Mouse (Mus musculus): ENCODE results near the gene Cdt1. TPM values are rescaled to one million over a fixed set of nuclear protein-coding genes. Genes with fewer than 3 reads are reported as not detected.

Cdt1 gene
- total and polyA plus RNA-seq, 3 experiments: 46.0 to 67.3 (median 50.0) TPM

GRCm38 (mm10) chr8:122527937-122528336 is 39.9 kb upstream of the Cdt1 start:
- in situ Hi-C loops (cut with MboI; ENCODE audit: low pct_ligation_motif_present, low pct_unique_long_range_greater_than_20kb, low sequenced_read_pairs): no loop called here
- peaks cover 9 to 61% of the 10 kb centered on the region in 2 experiments for H3K4me1 ChIP-seq (ENCODE audit: control insufficient read depth in 1 of 2, insufficient read depth in 2 of 2)
- DNase-seq (ENCODE audit: extremely low read depth): no peak
- H3K4me2 ChIP-seq (ENCODE audit: insufficient read depth, low read depth, poor library complexity, severe bottlenecking): no peak overlapping the region
- dilution Hi-C loops (cut with MboI; ENCODE audit: extremely low pct_ligation_motif_present, extremely low pct_unique_long_range_greater_than_20kb, low sequenced_read_pairs): no loop called here
- no peak overlapping the region for H3K27ac ChIP-seq (ENCODE audit: insufficient read depth, low read depth)
- H3K9me3 ChIP-seq (replicated peaks; ENCODE audit: low read length): peaks cover 5% of the 10 kb centered on the region
- no peak overlapping the region for H3K9ac ChIP-seq (ENCODE audit: insufficient read depth, low read depth)
- TF ChIP-seq E2F4 (IDR thresholded peaks at IDR 0.05; ENCODE audit: insufficient replicate concordance, low read depth, low read length): no peak
- TF ChIP-seq ELF1 (IDR thresholded peaks at IDR 0.05; ENCODE audit: low read depth, low read length): no peak
- no peak for TF ChIP-seq TCF12 (IDR thresholded peaks at IDR 0.05; ENCODE audit: low read depth, low read length)
- no peak for TF ChIP-seq RAD21 (IDR thresholded peaks at IDR 0.05; ENCODE audit: low read depth, low read length)
- no peak for TF ChIP-seq UBTF (IDR thresholded peaks at IDR 0.05; ENCODE audit: low read depth, low read length)
- TF ChIP-seq CHD2 (IDR thresholded peaks at IDR 0.05; ENCODE audit: low read length): no peak
- TF ChIP-seq ZNF384 (IDR thresholded peaks at IDR 0.05; ENCODE audit: low read depth, low read length): no peak
- no peak for TF ChIP-seq MXI1 (IDR thresholded peaks at IDR 0.05; ENCODE audit: low read depth, low read length)
- no peak for TF ChIP-seq ZC3H11A (IDR thresholded peaks at IDR 0.05; ENCODE audit: low read depth, low read length)
- TF ChIP-seq ZKSCAN1 (IDR thresholded peaks at IDR 0.05; ENCODE audit: borderline replicate concordance, low read depth, low read length): no peak
- TF ChIP-seq USF1 (IDR thresholded peaks at IDR 0.05; ENCODE audit: low read depth, low read length): no peak
- TF ChIP-seq IRF4 (IDR thresholded peaks at IDR 0.05; ENCODE audit: low read depth, low read length): no peak
- TF ChIP-seq NRF1 (IDR thresholded peaks at IDR 0.05; ENCODE audit: low read depth, low read length): no peak
- TF ChIP-seq ETS1 (conservative IDR thresholded peaks at IDR 0.05; ENCODE audit: low read depth, low read length): no peak
- TF ChIP-seq MYC (IDR thresholded peaks at IDR 0.05; ENCODE audit: low read depth, low read length): no peak
- TF ChIP-seq POLR2AphosphoS2 (IDR thresholded peaks at IDR 0.05; ENCODE audit: low read depth, low read length): no peak
- TF ChIP-seq EP300 (IDR thresholded peaks at IDR 0.05; ENCODE audit: low read length): no peak
- no peak for TF ChIP-seq KAT2A (IDR thresholded peaks at IDR 0.05; ENCODE audit: insufficient replicate concordance, low read length)
- TF ChIP-seq MAFK (IDR thresholded peaks at IDR 0.05; ENCODE audit: insufficient replicate concordance, low read length): no peak
- no peak for TF ChIP-seq SIN3A (IDR thresholded peaks at IDR 0.05; ENCODE audit: low read length)
- H3K4me3 ChIP-seq (replicated peaks in 1 of 3; ENCODE audit: low read depth in 2 of 3, low read length in 2 of 3, poor library complexity in 1 of 3): no peak overlapping the region
- peaks cover 5 to 87% of the 10 kb centered on the region in 2 experiments for H3K36me3 ChIP-seq (replicated peaks in 1 of 2; ENCODE audit: control insufficient read depth in 1 of 2, insufficient read depth in 1 of 2, low read length in 1 of 2)
- H3K79me2 ChIP-seq (replicated peaks; ENCODE audit: control insufficient read depth, extremely low read depth, insufficient read depth, poor library complexity, severe bottlenecking): no peaks in the 10 kb centered on the region; the same call in 1 of the 2 replicates
- H3K27me3 ChIP-seq (replicated peaks): no peaks in the 10 kb centered on the region

- no peak for DNase-seq (ENCODE audit: extremely low read depth)
- TF ChIP-seq MXI1 (IDR thresholded peaks at IDR 0.05; ENCODE audit: low read depth, low read length): no peak
- no peak for TF ChIP-seq MAX (IDR thresholded peaks at IDR 0.05; ENCODE audit: low read length)
- TF ChIP-seq ZC3H11A (IDR thresholded peaks at IDR 0.05; ENCODE audit: low read depth, low read length): no peak
- no peak for TF ChIP-seq MAZ (IDR thresholded peaks at IDR 0.05; ENCODE audit: low read depth, low read length)
- TF ChIP-seq USF1 (IDR thresholded peaks at IDR 0.05; ENCODE audit: low read depth, low read length): no peak
- no peak for TF ChIP-seq HCFC1 (IDR thresholded peaks at IDR 0.05; ENCODE audit: low read depth, low read length)
- TF ChIP-seq MYC (IDR thresholded peaks at IDR 0.05; ENCODE audit: low read depth, low read length): no peak
- no peak for TF ChIP-seq ZNF384 (IDR thresholded peaks at IDR 0.05; ENCODE audit: low read depth, low read length)
- TF ChIP-seq PAX5 (IDR thresholded peaks at IDR 0.05; ENCODE audit: low read length): no peak
- Histone ChIP-seq H3K27ac (ENCODE audit: insufficient read depth, low read depth) (no peak overlapping the region), H3K9me3 (replicated peaks; ENCODE audit: low read length) (peaks cover 5% of the 10 kb centered on the region), H3K4me1 (ENCODE audit: control insufficient read depth in 1 of 2, insufficient read depth in 2 of 2) (peaks cover 9 to 55% of the 10 kb centered on the region in 2 experiments), H3K9ac (ENCODE audit: insufficient read depth, low read depth) (no peak overlapping the region), H3K4me3 (replicated peaks in 1 of 3; ENCODE audit: low read depth in 2 of 3, low read length in 2 of 3, poor library complexity in 1 of 3) (no peak overlapping the region), H3K79me2 (replicated peaks; ENCODE audit: control insufficient read depth, extremely low read depth, insufficient read depth, poor library complexity, severe bottlenecking) (no peaks in the 10 kb centered on the region; the same call in 1 of the 2 replicates), H3K4me2 (ENCODE audit: insufficient read depth, low read depth, poor library complexity, severe bottlenecking) (no peak overlapping the region), H3K36me3 (replicated peaks in 1 of 2; ENCODE audit: control insufficient read depth in 1 of 2, insufficient read depth in 1 of 2, low read length in 1 of 2) (peaks cover 5 to 83% of the 10 kb centered on the region in 2 experiments), H3K27me3 (replicated peaks) (no peaks in the 10 kb centered on the region)
- in situ Hi-C loops (cut with MboI; ENCODE audit: low pct_ligation_motif_present, low pct_unique_long_range_greater_than_20kb, low sequenced_read_pairs) (no loop called here), dilution Hi-C loops (cut with MboI; ENCODE audit: extremely low pct_ligation_motif_present, extremely low pct_unique_long_range_greater_than_20kb, low sequenced_read_pairs) (no loop called here)
These were observed 38.7 kb upstream of the Cdt1 start for GRCm38 (mm10) chr8:122529159-122529558.

Measured in CH12.LX (cell line).